Mouse (Mus musculus) embryonic facial prominence, embryonic 13.5 days (tissue): ENCODE results near the gene D430041D05Rik. TPM values are rescaled to one million over a fixed set of nuclear protein-coding genes. Genes with fewer than 3 reads are reported as not detected.

Experiments
- ATAC-seq: fragments of 200-750 bp; cut with Nextera tagmentation; 2 replicates; pipeline ENCODE4 v1.8.0; 2017; ENCODE audit warnings: low read depth; ENCODE audit not compliant: insufficient number of reproducible peaks, insufficient read depth, low FRiP score, low TSS enrichment
- H3K27ac ChIP-seq: fragments of 300-500 bp; sonication (generic); 2 replicates; pipeline ENCODE4 v1.5.1; 2015; ENCODE audit warnings: moderate library complexity, mild to moderate bottlenecking, inconsistent platforms
- H3K27me3 ChIP-seq: fragments of 300-500 bp; sonication (generic); 2 replicates; pipeline ENCODE4 v1.6.1; 2015; ENCODE audit warnings: mild to moderate bottlenecking, inconsistent platforms
- H3K36me3 ChIP-seq: fragments of 300-500 bp; sonication (generic); 2 replicates; pipeline ENCODE4 v1.6.1; 2015; ENCODE audit warnings: mild to moderate bottlenecking, inconsistent platforms
- H3K4me1 ChIP-seq: fragments of 300-500 bp; sonication (generic); 2 replicates; pipeline ENCODE4 v1.6.1; 2015; ENCODE audit warnings: inconsistent platforms
- H3K4me2 ChIP-seq: fragments of 300-500 bp; sonication (generic); 2 replicates; pipeline ENCODE4 v1.6.1; 2015; ENCODE audit warnings: moderate library complexity, mild to moderate bottlenecking, inconsistent platforms
- H3K4me3 ChIP-seq: fragments of 300-500 bp; sonication (generic); 2 replicates; pipeline ENCODE4 v1.5.1; 2015; ENCODE audit warnings: mild to moderate bottlenecking, inconsistent platforms
- H3K9ac ChIP-seq: fragments of 300-500 bp; sonication (generic); 2 replicates; pipeline ENCODE4 v1.6.1; 2015; ENCODE audit warnings: mild to moderate bottlenecking, inconsistent platforms
- H3K9me3 ChIP-seq: fragments of 300-500 bp; sonication (generic); 2 replicates; pipeline ENCODE4 v1.6.1; 2016; ENCODE audit warnings: inconsistent platforms
- WGBS: fragments of 180-500 bp; shearing (Covaris S2); methylation state at CpG from one replicate; pipeline ENCODE4 v1.1.7; 2015; ENCODE audit warnings: mixed read lengths; 5-methylcytosine and 5-hydroxymethylcytosine counted together
- polyA plus RNA-seq: library from polyadenylated mRNA; unstranded; fragments of >200 nt; fragmentation: Nextera tagmentation; extraction: Ambion mirVana; gene quantifications from 2 replicates; pipeline ENCODE4 v1.2.1, GENCODE M21; 2015

D430041D05Rik gene
- polyA plus RNA-seq, 1 experiment from 2014 or later = 0.80 TPM

- Histone ChIP-seq H3K9me3 (no peaks in the 10 kb centered on the region), H3K4me3 (no peak overlapping the region), H3K36me3 (no peaks in the 10 kb centered on the region), H3K27me3 (no peaks in the 10 kb centered on the region), H3K27ac (no peak overlapping the region), H3K9ac (no peak overlapping the region), H3K4me2 (no peak overlapping the region), H3K4me1 (no peaks in the 10 kb centered on the region)
- no peak for ATAC-seq
- WGBS = 90% methylated on average over 9 of the region's 9 CpGs
Observed at GRCm38 (mm10) chr2:104254944-104255343, 155.9 kb downstream of the D430041D05Rik start.

DNA sequence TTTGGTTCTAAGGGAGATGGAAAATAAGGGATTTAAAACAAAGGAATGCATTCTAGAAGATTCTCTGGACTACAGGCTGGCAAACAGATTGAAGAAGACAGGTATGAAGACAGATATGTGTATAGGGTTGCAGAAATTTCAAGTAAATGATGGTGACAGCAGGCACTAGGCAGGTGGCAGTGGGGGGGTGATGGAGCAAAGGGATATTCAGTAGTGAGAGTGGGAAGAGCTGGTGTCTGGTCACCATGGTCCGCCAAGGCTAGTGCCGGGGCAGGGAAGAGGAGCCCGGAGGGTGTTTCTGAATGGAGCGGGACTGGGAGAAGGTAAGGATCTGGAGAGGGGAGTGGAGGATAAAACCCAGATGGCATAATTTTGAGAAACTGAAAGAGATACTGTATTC lies 157.5 kb downstream of the D430041D05Rik start:
- 91% methylated on average over 4 of the region's 4 CpGs for WGBS
- no peaks in the 10 kb centered on the region for H3K36me3 ChIP-seq
- no peak overlapping the region for H3K9ac ChIP-seq
- H3K9me3 ChIP-seq = no peaks in the 10 kb centered on the region
- no peak overlapping the region for H3K27ac ChIP-seq
- H3K27me3 ChIP-seq = no peaks in the 10 kb centered on the region
- H3K4me1 ChIP-seq = no peaks in the 10 kb centered on the region
- no peak overlapping the region for H3K4me2 ChIP-seq
- no peak for ATAC-seq
- no peak overlapping the region for H3K4me3 ChIP-seq

DNA sequence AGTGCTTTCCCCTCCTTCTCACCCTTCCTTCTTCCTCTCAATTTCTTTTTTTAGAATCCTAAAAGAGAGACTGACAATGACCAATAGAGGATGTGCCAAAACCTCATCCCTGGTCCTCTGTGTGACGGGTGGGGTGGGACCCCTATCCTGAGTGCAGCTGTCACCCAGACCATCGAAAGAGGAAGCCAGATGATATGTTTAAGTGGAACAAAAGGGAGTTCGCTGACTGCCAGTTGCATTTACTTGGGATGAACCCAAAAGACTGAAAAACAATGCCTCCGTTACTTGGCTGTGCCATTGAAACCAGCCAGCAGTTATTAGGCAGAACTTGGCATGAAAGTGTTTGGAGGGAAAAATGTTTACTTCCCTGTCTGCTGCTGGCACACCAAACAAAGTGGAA lies 159.2 kb downstream of the D430041D05Rik start:
- WGBS = 51% methylated on average over 4 of the region's 4 CpGs

DNA sequence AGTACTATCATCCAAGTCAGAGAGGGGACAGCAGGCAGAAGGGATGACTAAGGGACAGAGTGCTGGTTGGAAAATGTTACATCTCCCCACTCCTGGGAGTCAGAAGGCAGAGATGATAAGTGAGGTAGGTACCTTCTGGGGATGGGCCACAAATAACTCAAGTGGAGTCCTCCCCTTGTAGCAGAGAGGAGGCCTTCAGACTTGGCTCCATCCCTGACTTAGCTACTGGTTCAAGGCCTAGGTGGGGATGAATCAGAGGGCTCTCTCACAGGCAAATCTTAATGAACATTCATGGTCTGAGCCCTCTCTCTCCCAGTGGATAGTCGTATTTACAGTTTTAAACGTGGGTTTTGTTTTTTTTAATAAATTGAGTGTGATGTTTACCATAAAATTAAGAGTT lies 161.0 kb downstream of the D430041D05Rik start:
- Histone ChIP-seq H3K4me1 (no peaks in the 10 kb centered on the region), H3K4me3 (no peak overlapping the region), H3K9me3 (no peaks in the 10 kb centered on the region), H3K9ac (no peak overlapping the region), H3K27ac (no peak overlapping the region), H3K4me2 (no peak overlapping the region), H3K36me3 (no peaks in the 10 kb centered on the region), H3K27me3 (no peaks in the 10 kb centered on the region)
- 67% methylated on average over 2 of the region's 2 CpGs for WGBS
- ATAC-seq = no peak

More for the DNA sequence above, 159.2 kb downstream of the D430041D05Rik start:
- Histone ChIP-seq H3K27me3 (no peaks in the 10 kb centered on the region), H3K4me1 (no peaks in the 10 kb centered on the region), H3K36me3 (no peaks in the 10 kb centered on the region), H3K4me3 (no peak overlapping the region), H3K9ac (no peak overlapping the region), H3K27ac (no peak overlapping the region), H3K9me3 (no peaks in the 10 kb centered on the region), H3K4me2 (no peak overlapping the region)
- no peak for ATAC-seq

- Histone ChIP-seq H3K9ac (no peak overlapping the region), H3K9me3 (no peaks in the 10 kb centered on the region), H3K27ac (no peak overlapping the region), H3K36me3 (no peaks in the 10 kb centered on the region), H3K4me2 (no peak overlapping the region), H3K27me3 (no peaks in the 10 kb centered on the region), H3K4me3 (no peak overlapping the region), H3K4me1 (no peaks in the 10 kb centered on the region)
- no peak for ATAC-seq
- WGBS = 61% methylated on average over 4 of the region's 4 CpGs
Observed at GRCm38 (mm10) chr2:104246851-104247250, 164.0 kb downstream of the D430041D05Rik start.

- Histone ChIP-seq H3K9me3 (no peaks in the 10 kb centered on the region), H3K4me2 (no peak overlapping the region), H3K4me1 (no peaks in the 10 kb centered on the region), H3K27ac (no peak overlapping the region), H3K9ac (no peak overlapping the region), H3K27me3 (no peaks in the 10 kb centered on the region), H3K4me3 (no peak overlapping the region), H3K36me3 (no peaks in the 10 kb centered on the region)
- ATAC-seq = no peak
- WGBS = 59% methylated on average over 5 of the region's 5 CpGs
Observed at GRCm38 (mm10) chr2:104242055-104242454, 168.8 kb downstream of the D430041D05Rik start.

- H3K27ac ChIP-seq = no peak overlapping the region
- H3K4me3 ChIP-seq = no peak overlapping the region
- no peak overlapping the region for H3K9ac ChIP-seq
- ATAC-seq = no peak
- 71% methylated on average over 4 of the region's 4 CpGs for WGBS
- no peaks in the 10 kb centered on the region for H3K4me1 ChIP-seq
- H3K36me3 ChIP-seq = no peaks in the 10 kb centered on the region
- no peak overlapping the region for H3K4me2 ChIP-seq
- H3K27me3 ChIP-seq = no peaks in the 10 kb centered on the region
- no peaks in the 10 kb centered on the region for H3K9me3 ChIP-seq
Observed at GRCm38 (mm10) chr2:104237141-104237540, 173.7 kb downstream of the D430041D05Rik start.

DNA sequence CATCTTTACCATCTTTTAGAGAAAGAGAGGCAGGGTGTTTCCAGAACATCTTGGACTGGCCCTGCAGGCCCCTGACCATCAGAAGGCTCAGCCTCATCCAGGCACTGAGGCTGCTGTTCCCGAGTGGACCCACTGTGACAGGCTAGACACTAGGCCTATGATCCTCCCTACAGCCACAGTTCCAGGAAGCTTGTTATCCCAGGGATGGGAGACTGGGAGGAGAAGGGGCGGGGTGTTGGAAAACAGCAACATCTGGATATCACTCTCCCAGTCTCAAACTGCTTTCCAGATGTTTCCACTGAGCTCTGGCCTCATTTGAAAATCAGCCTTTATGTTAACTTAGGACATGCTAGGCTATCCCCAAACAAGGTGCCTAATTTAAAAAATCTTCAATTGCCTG lies 180.4 kb downstream of the D430041D05Rik start:
- H3K36me3 ChIP-seq = no peaks in the 10 kb centered on the region
- H3K27me3 ChIP-seq = no peaks in the 10 kb centered on the region
- no peak overlapping the region for H3K4me3 ChIP-seq
- H3K4me2 ChIP-seq = no peak overlapping the region
- peaks cover 7% of the 10 kb centered on the region; the same call in 1 of the 2 replicates for H3K4me1 ChIP-seq
- H3K27ac ChIP-seq = no peak overlapping the region
- no peaks in the 10 kb centered on the region for H3K9me3 ChIP-seq
- 24% methylated on average over 2 of the region's 2 CpGs for WGBS
- no peak overlapping the region for H3K9ac ChIP-seq
- no peak for ATAC-seq

DNA sequence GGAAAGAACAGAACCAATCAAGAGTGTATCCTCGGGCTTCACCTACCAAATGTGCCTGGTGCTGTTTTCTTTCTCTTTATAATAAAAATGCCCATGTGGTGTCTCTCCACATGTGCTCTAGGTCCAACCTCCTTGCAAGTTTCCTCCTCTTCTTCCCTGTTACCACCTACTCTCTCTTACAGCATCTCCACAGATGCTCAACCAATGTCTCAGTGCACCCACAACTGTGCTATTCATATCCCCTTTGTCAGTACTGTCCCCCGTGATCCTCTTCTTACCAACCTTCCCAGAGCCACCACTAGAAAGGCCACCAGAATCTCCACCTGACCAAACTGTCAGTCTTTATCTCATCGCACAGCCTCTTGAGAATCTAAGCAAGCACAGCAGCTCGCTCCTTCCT lies 184.8 kb downstream of the D430041D05Rik start:
- no peaks in the 10 kb centered on the region for H3K36me3 ChIP-seq
- H3K4me2 ChIP-seq = no peak overlapping the region
- no peaks in the 10 kb centered on the region for H3K9me3 ChIP-seq
- peaks cover 7% of the 10 kb centered on the region; the same call in 1 of the 2 replicates for H3K4me1 ChIP-seq
- no peak for ATAC-seq
- WGBS = 84% methylated on average over 4 of the region's 4 CpGs
- H3K4me3 ChIP-seq = no peak overlapping the region
- no peak overlapping the region for H3K27ac ChIP-seq
- H3K27me3 ChIP-seq = no peaks in the 10 kb centered on the region
- H3K9ac ChIP-seq = no peak overlapping the region

GRCm38 (mm10) chr2:104219733-104220391 lies 191.0 kb downstream of the D430041D05Rik start:
- no peaks in the 10 kb centered on the region for H3K36me3 ChIP-seq
- WGBS = 80% methylated on average over 14 of the region's 14 CpGs
- no peak overlapping the region for H3K27ac ChIP-seq
- H3K9me3 ChIP-seq = no peaks in the 10 kb centered on the region
- no peaks in the 10 kb centered on the region for H3K27me3 ChIP-seq
- no peak overlapping the region for H3K4me3 ChIP-seq
- H3K9ac ChIP-seq = no peak overlapping the region
- peaks cover 23% of the 10 kb centered on the region for H3K4me1 ChIP-seq
- H3K4me2 ChIP-seq = no peak overlapping the region
- ATAC-seq = no peak; the same call in 1 of the 2 replicates

GRCm38 (mm10) chr2:104218588-104219065 lies 192.2 kb downstream of the D430041D05Rik start:
- no peak overlapping the region for H3K4me2 ChIP-seq
- peaks cover 23% of the 10 kb centered on the region for H3K4me1 ChIP-seq
- 29% methylated on average over 9 of the region's 9 CpGs for WGBS
- H3K27ac ChIP-seq = peak overlapping the region; percentile 39; the same call in 1 of the 2 replicates
- ATAC-seq = no peak
- H3K9me3 ChIP-seq = no peaks in the 10 kb centered on the region
- no peak overlapping the region for H3K9ac ChIP-seq
- no peaks in the 10 kb centered on the region for H3K36me3 ChIP-seq
- H3K27me3 ChIP-seq = no peaks in the 10 kb centered on the region
- no peak overlapping the region for H3K4me3 ChIP-seq

DNA sequence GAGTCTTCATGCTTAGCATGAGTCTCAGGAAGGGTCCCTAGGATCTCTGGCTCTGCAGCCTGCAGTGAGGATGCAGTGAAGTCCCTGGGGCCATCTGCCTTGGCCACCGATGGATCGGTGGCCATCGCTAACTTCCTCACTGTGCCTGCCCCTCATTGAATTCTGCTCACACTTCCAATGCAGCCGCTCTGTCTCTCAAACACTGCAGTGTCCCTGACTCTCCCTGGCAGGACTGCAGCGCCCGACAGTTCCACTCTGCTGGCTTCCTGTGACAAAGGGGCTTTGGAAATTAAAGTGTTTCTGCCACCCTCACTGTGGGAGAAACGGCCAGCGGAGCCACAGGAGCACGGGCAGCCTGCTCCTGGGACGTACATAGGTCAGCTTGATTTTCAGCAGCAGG lies 192.7 kb downstream of the D430041D05Rik start:
- Histone ChIP-seq H3K4me2 (no peak overlapping the region), H3K9ac (peak overlapping the region; percentile 46; the same call in 1 of the 2 replicates), H3K27me3 (no peaks in the 10 kb centered on the region), H3K4me3 (no peak overlapping the region), H3K4me1 (peaks cover 23% of the 10 kb centered on the region), H3K36me3 (no peaks in the 10 kb centered on the region), H3K27ac (peak overlapping the region; percentile 39; the same call in 1 of the 2 replicates), H3K9me3 (no peaks in the 10 kb centered on the region)
- WGBS = 52% methylated on average over 10 of the region's 10 CpGs
- ATAC-seq = no peak
